Mouse (Mus musculus): ENCODE measurements around the gene Myh6. TPM values are rescaled to one million over a fixed set of nuclear protein-coding genes. Genes with fewer than 3 reads are reported as not detected.
A peak's percentile ranks its signal among the peaks of the same experiment; 100 is the strongest.

Gene Myh6
- polyA plus RNA-seq, 1 experiment from 2014 or later: 9.2 TPM

DNA sequence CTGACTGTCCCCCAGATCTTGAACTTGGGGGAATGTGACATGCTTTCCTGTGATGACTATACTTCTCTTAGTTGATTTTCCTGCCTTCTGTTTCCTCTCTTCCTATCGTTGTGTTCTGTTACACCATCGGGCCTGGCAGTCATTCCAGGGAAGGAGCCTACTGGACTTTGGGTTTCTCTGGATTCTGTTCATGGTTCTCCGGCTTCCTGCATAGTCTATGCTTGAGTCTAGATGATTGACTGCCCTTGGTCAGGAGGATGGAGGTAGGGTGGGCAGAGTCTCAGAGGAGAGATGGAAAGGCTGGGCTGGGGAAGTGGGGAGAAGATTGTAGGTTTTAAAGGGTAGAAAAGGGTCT, 26.6 kb downstream of the Myh6 start:
- ATAC-seq (replicated peaks; ENCODE audit: insufficient number of reproducible peaks, low FRiP score, low TSS enrichment, low read depth) (no peak), DNase-seq (ENCODE audit: low spot score) (no peak)
- no peaks in the 10 kb centered on the region for H3K36me3 ChIP-seq (replicated peaks; ENCODE audit: control insufficient read depth, insufficient read depth, low read depth, low read length)
- no peak overlapping the region for H3K4me3 ChIP-seq (ENCODE audit: low read depth, low read length)
- no peak overlapping the region for H3K9ac ChIP-seq (replicated peaks; ENCODE audit: low read length)
- H3K4me1 ChIP-seq (ENCODE audit: control insufficient read depth, insufficient read depth, low read length): peaks cover 7% of the 10 kb centered on the region; the same call in 1 of the 2 replicates
- H3K9me3 ChIP-seq (replicated peaks; ENCODE audit: control insufficient read depth, low read length): no peaks in the 10 kb centered on the region
- no peaks in the 10 kb centered on the region for H3K27me3 ChIP-seq (ENCODE audit: control insufficient read depth, insufficient read depth, low read length)
- WGBS: 76% methylated on average over 3 of the region's 3 CpGs
- H3K27ac ChIP-seq (replicated peaks; ENCODE audit: low read depth, low read length): no peak overlapping the region
- H3K4me2 ChIP-seq (ENCODE audit: low read depth, low read length): no peak overlapping the region

DNA sequence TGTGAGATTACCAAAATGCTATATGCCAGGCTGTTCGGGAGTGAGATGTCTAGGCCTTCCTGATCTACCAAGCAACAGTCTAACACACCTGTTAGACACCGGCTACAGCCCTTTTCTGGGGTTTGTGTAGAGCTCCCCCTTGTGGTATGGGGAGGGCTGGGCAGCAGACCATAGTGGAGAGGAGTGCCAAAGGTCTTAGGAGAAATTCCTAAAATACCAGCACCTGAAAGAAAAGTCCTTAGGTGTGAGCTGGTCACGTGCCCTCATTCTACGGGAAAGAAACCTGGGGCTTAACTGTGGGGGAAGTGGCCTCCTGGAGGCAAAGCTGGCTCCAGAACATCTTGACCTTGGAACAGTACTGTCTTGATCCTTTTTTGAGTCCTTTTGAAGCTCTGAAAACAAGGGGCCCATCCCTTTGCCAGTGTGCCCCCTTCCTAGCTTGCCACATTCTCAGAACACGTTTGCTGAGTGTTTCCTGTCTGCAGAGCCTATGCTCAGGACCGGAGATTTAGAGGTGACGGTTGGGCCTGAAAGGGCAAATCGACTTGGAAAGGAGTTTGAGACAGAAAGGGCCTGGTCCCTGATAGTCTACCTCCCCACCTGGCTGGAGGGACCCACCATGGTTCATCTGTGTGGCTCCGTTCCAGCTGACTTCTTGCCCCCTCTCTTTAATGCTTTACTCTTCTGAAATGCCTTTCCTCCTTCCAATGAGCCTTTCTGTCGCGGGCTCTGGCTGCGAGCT, 27.1 kb downstream of the Myh6 start:
- peak; percentile 76 for DNase-seq (ENCODE audit: low spot score)
- no peaks in the 10 kb centered on the region for H3K27me3 ChIP-seq (ENCODE audit: control insufficient read depth, insufficient read depth, low read length)
- no peak overlapping the region for H3K9ac ChIP-seq (replicated peaks; ENCODE audit: low read length)
- H3K9me3 ChIP-seq (replicated peaks; ENCODE audit: control insufficient read depth, low read length): no peaks in the 10 kb centered on the region
- H3K4me1 ChIP-seq (ENCODE audit: control insufficient read depth, insufficient read depth, low read length): peaks cover 7% of the 10 kb centered on the region; the same call in 1 of the 2 replicates
- H3K27ac ChIP-seq (replicated peaks; ENCODE audit: low read depth, low read length): no peak overlapping the region
- no peak for ATAC-seq (replicated peaks; ENCODE audit: insufficient number of reproducible peaks, low FRiP score, low TSS enrichment, low read depth)
- WGBS: 53% methylated on average over 12 of the region's 12 CpGs
- H3K4me2 ChIP-seq (ENCODE audit: low read depth, low read length): no peak overlapping the region
- H3K36me3 ChIP-seq (replicated peaks; ENCODE audit: control insufficient read depth, insufficient read depth, low read depth, low read length): no peaks in the 10 kb centered on the region
- no peak overlapping the region for H3K4me3 ChIP-seq (ENCODE audit: low read depth, low read length)

DNA sequence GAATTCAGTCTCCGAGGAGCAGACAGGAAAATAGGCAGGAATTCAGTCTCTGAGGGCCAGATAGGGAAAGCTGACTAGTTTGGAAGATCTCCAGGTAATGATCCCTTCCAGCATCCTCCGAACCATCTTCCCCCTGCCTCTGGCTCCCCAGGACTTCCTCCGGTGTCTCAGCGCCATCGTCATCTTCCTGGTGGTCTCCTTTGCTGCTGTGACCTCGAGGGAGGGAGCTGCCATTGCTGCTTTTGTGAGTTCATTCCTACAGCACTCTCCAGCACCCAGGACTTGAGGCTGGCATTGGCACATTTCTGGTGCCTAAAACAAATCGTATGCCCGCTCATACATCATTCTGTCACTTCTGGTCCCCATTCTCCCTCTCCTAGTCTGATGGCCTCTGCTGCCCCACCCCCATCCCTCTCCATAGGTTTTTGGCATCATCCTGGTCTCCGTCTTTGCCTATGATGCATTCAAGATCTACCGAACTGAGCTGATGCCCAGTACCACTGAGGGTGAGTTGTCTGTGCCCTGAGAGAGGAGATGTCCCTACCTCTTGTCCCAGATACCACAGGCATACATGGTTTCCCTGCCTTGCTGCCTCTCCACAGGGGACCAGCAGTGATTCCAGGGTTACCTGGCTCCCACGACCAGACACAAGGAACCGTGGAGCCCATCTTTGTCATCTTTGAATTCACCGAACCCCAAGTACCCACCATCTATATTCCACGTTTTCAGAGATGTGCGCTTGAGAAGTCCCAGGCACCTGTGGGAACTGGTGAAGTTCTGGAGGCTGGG, 28.1 kb downstream of the Myh6 start:
- Histone ChIP-seq H3K27ac (replicated peaks; ENCODE audit: low read depth, low read length) (no peak overlapping the region), H3K4me3 (ENCODE audit: low read depth, low read length) (no peak overlapping the region), H3K27me3 (ENCODE audit: control insufficient read depth, insufficient read depth, low read length) (no peaks in the 10 kb centered on the region), H3K9me3 (replicated peaks; ENCODE audit: control insufficient read depth, low read length) (no peaks in the 10 kb centered on the region), H3K4me1 (ENCODE audit: control insufficient read depth, insufficient read depth, low read length) (peaks cover 7% of the 10 kb centered on the region; the same call in 1 of the 2 replicates), H3K9ac (replicated peaks; ENCODE audit: low read length) (no peak overlapping the region), H3K4me2 (ENCODE audit: low read depth, low read length) (no peak overlapping the region), H3K36me3 (replicated peaks; ENCODE audit: control insufficient read depth, insufficient read depth, low read depth, low read length) (no peaks in the 10 kb centered on the region)
- DNase-seq (ENCODE audit: low spot score) (no peak), ATAC-seq (replicated peaks; ENCODE audit: insufficient number of reproducible peaks, low FRiP score, low TSS enrichment, low read depth) (no peak)
- WGBS: 79% methylated on average over 15 of the region's 15 CpGs

DNA sequence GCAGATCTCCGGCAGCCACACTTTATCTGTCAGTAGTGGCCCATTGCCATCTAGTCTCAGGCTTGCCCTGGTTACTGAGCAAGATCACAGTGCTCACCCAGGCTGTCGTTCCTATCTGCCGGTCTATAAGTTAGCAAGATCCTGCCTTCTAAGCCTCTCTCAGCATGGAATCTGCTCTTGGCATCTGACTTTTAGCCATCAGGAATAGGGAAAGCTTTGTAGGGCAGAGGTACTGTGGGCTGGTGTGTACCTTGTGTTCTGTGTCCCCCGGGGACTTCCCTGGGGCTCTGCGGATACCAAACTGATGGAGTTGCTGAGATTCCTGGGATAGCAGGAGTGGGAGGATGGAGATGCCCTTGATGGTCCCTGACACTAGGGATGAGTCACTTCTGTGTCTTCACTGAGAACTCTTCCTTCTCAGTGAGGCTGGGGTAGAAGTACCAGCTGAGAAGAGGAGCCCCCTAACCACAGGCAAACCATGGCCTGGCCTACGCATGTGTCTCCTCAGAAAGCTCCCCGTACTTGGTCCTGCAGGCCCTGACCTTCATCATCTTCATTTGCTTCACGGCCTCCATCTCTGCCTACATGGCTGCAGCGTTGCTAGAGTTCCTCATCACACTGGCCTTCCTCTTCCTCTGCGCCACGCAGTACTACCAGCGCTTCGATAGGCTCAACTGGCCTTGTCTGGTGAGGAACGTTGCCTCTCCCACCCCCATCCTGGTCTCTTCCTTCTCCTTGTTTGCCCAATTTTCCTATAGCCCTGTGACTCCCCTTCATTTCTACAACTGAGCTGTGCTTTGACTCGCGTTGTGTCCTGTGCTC, 29.2 kb downstream of the Myh6 start:
- no peak for DNase-seq (ENCODE audit: low spot score)
- no peaks in the 10 kb centered on the region for H3K27me3 ChIP-seq (ENCODE audit: control insufficient read depth, insufficient read depth, low read length)
- 87% methylated on average over 16 of the region's 16 CpGs for WGBS
- H3K4me1 ChIP-seq (ENCODE audit: control insufficient read depth, insufficient read depth, low read length): peaks cover 7% of the 10 kb centered on the region; the same call in 1 of the 2 replicates
- no peaks in the 10 kb centered on the region for H3K9me3 ChIP-seq (replicated peaks; ENCODE audit: control insufficient read depth, low read length)
- H3K4me3 ChIP-seq (ENCODE audit: low read depth, low read length): no peak overlapping the region
- no peak overlapping the region for H3K9ac ChIP-seq (replicated peaks; ENCODE audit: low read length)
- H3K36me3 ChIP-seq (replicated peaks; ENCODE audit: control insufficient read depth, insufficient read depth, low read depth, low read length): no peaks in the 10 kb centered on the region
- no peak for ATAC-seq (replicated peaks; ENCODE audit: insufficient number of reproducible peaks, low FRiP score, low TSS enrichment, low read depth)
- H3K4me2 ChIP-seq (ENCODE audit: low read depth, low read length): no peak overlapping the region
- no peak overlapping the region for H3K27ac ChIP-seq (replicated peaks; ENCODE audit: low read depth, low read length)

DNA sequence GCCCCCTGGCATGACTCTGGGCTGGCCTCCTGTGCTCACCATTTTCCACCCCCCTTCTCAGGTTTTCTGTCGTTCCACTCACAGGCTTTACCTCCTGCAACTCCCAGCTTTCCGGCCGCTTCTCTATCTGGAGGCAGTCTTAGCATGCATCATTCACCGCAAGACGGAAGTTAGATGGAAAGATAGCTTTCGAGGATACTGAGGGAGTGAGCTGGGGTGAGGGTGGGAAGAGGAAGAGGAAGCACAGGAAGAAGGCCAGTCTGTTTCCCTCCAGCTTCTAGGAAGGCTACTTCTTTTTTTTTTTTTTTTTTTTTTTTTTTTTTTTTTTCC, 29.9 kb downstream of the Myh6 start:
- no peaks in the 10 kb centered on the region for H3K36me3 ChIP-seq (replicated peaks; ENCODE audit: control insufficient read depth, insufficient read depth, low read depth, low read length)
- H3K4me3 ChIP-seq (ENCODE audit: low read depth, low read length): no peak overlapping the region
- WGBS: 31% methylated on average over 6 of the region's 6 CpGs
- H3K4me2 ChIP-seq (ENCODE audit: low read depth, low read length): no peak overlapping the region
- H3K9me3 ChIP-seq (replicated peaks; ENCODE audit: control insufficient read depth, low read length): no peaks in the 10 kb centered on the region
- ATAC-seq (replicated peaks; ENCODE audit: insufficient number of reproducible peaks, low FRiP score, low TSS enrichment, low read depth) (no peak), DNase-seq (ENCODE audit: low spot score) (peak; percentile 28)
- no peak overlapping the region for H3K27ac ChIP-seq (replicated peaks; ENCODE audit: low read depth, low read length)
- no peaks in the 10 kb centered on the region for H3K27me3 ChIP-seq (ENCODE audit: control insufficient read depth, insufficient read depth, low read length)
- H3K4me1 ChIP-seq (ENCODE audit: control insufficient read depth, insufficient read depth, low read length): peaks cover 7% of the 10 kb centered on the region; the same call in 1 of the 2 replicates
- H3K9ac ChIP-seq (replicated peaks; ENCODE audit: low read length): peak overlapping the region; percentile 52

DNA sequence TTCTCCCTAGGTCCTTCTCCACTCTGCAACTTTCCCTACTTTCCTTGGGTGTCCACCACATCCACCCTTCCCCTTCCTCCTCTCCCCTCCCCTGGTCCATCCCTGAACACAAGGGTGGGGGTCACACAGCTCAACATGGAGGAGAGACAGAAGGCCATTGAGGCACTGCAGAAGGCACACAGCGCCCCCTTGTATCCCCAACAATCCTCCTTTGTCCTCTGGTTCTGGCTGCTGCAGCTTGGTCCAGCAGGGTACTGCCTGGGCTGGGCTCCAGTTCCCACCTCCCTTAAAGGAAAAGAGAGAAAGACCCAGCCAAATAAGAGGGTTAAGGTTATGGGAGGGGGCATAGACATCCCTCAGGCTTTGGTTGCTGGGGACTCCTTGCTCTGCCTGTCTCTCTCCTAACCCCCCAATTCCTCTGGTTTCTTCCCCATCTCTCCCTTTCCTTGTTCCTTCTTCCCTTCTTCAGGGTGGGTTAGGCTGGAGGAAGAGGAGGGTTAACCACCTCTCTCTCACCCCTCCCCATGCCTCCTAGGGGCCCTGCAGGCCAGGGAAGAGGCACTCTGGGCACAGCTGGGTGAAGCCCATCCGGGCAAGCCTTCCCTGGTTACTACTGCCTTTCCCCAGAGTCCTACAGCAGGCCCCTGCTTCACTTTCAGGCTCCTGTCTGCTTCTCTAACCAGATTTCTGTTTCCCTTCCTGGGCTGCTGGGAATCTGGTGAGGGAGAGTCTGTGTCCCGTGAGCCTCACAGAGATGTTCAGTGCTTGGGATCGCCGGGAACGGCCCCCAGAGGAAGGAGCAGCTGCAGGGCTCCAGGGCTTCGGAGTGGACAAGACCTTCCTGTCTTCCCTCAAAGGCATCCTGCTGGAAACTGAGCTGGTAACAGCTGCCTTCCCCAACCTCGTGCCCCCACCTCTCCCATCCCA, 30.6 kb downstream of the Myh6 start, which contains the start of gene Cmtm5:
Cmtm5 (plus strand) TSS at position 358 of the 927 bp plus-strand sequence.
- DNase-seq (ENCODE audit: low spot score) (no peak), ATAC-seq (replicated peaks; ENCODE audit: insufficient number of reproducible peaks, low FRiP score, low TSS enrichment, low read depth) (no peak)
- Histone ChIP-seq H3K4me2 (ENCODE audit: low read depth, low read length) (no peak within 1 kb of the TSS; the same call in 1 of the 2 replicates), H3K9me3 (replicated peaks; ENCODE audit: control insufficient read depth, low read length) (no peaks in the 10 kb centered on the region), H3K36me3 (replicated peaks; ENCODE audit: control insufficient read depth, insufficient read depth, low read depth, low read length) (no peaks in the 10 kb centered on the region), H3K4me1 (ENCODE audit: control insufficient read depth, insufficient read depth, low read length) (peaks cover 7% of the 10 kb centered on the region; the same call in 1 of the 2 replicates), H3K9ac (replicated peaks; ENCODE audit: low read length) (peak within 1 kb of the TSS; percentile 52), H3K27ac (replicated peaks; ENCODE audit: low read depth, low read length) (peak within 1 kb of the TSS; percentile 52), H3K4me3 (ENCODE audit: low read depth, low read length) (no peak within 1 kb of the TSS), H3K27me3 (ENCODE audit: control insufficient read depth, insufficient read depth, low read length) (no peaks in the 10 kb centered on the region)
- WGBS: 11% methylated on average over 8 of the region's 8 CpGs

DNA sequence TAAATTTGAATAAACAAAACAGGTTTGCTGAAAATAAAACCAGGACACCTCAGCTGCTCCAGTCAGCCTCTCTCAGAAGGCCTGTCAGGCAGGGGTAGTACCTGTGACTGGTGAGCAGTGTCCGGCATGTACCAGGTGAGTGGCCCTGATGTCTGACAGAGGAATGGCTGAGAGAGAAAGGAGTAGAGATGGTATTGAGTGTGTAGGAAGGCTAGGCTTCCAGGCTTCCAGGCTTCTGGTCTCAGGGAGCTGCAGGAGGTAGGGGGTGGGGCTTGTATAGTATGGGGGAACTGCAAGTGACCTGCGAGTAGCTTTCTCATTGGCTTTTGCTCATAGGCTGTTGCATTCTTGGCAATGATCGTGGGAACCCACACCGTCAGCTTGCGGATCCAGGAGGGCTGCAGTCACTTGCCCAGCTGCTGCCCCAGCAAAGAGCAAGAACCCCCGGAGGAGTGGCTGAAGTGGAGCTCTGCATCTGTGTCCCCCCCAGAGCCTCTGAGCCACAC, 34.0 kb downstream of the Myh6 start, which contains the start of gene Il25:
Il25 (plus strand) TSS at position 51 of the 506 bp plus-strand sequence.
- H3K27ac ChIP-seq (replicated peaks; ENCODE audit: low read depth, low read length): no peak within 1 kb of the TSS
- ATAC-seq (replicated peaks; ENCODE audit: insufficient number of reproducible peaks, low FRiP score, low TSS enrichment, low read depth): no peak

More for the DNA sequence above, 34.0 kb downstream of the Myh6 start, which contains the start of gene Il25:
- Histone ChIP-seq H3K4me3 (ENCODE audit: low read depth, low read length) (no peak within 1 kb of the TSS), H3K9me3 (replicated peaks; ENCODE audit: control insufficient read depth, low read length) (no peaks in the 10 kb centered on the region), H3K9ac (replicated peaks; ENCODE audit: low read length) (0 out of 2 replicates have a peak within 1 kb of the TSS, but pooled peaks have one; percentile 6), H3K36me3 (replicated peaks; ENCODE audit: control insufficient read depth, insufficient read depth, low read depth, low read length) (no peaks in the 10 kb centered on the region), H3K27me3 (ENCODE audit: control insufficient read depth, insufficient read depth, low read length) (no peaks in the 10 kb centered on the region), H3K4me2 (ENCODE audit: low read depth, low read length) (no peak within 1 kb of the TSS), H3K4me1 (ENCODE audit: control insufficient read depth, insufficient read depth, low read length) (peaks cover 8% of the 10 kb centered on the region; the same call in 1 of the 2 replicates)
- DNase-seq (ENCODE audit: low spot score): no peak
- WGBS: 37% methylated on average over 6 of the region's 6 CpGs
